Mouse (Mus musculus) natural killer cell, adult 2 months (primary cell): ENCODE measurements around the gene Arid2.
A peak's percentile ranks its signal among the peaks of the same experiment; 100 is the strongest.
"Not testable (repeated sequence)": the region's sequence is repeated elsewhere in the genome, so short reads cannot be mapped to it uniquely, and the experiment has no call there.

Source experiments
- DNase-seq, 2 experiments: peaks; one replicate each; pipeline ENCODE4 v3.0.0; 2022; ENCODE audit warnings: low spot score in 2 of 2

Arid2 gene

DNA sequence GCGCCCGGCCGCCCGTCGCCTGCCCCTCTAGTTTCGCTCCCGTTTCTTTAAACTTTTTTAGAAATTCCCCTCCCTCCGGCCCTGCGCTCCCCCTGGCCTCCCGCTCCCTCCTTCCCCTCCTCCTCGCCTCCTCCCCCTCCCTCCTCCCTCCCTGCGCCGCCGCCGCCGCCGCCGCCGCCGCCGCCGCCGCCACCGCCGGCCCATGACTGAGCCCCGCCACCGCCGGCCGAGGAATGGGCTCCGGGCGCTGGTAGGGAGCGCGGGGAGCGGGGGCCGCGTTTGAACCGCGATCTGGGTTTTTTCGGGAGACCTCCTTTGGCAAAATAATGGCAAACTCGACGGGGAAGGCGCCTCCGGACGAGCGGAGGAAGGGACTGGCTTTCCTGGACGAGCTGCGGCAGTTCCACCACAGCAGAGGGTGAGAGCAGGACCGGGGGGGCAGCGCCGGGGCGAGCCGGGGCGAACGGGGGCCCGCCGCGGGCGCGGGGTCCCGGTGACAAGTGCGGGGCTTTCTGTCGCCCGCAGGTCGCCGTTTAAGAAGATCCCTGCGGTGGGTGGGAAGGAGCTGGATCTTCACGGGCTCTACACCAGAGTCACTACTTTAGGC, at the start of gene Arid2:
Gene Arid2 (plus strand): TSS at position 150 of the 607 bp plus-strand sequence.
- DNase-seq: peak; percentile 56 to 63

DNA sequence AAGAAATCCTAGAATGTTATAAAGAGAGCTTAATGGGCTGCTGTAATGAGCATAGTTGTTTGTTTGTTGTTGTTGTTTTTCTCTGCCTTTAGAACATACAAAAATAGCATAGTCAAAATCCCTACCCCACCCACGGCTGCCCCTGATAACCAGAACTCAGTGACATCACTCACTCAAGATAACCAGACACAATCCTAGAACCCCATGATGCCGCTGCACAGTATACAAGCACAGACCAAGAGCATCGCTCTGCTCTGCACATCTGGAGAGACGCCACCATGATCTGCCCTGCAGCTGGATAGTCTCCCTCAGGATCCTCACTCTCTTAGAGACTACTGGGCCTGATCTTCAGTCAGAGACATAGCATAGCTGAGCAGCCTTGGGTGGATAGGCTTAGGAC, 49.2 kb upstream of the Arid2 start:
- DNase-seq: no peak

DNA sequence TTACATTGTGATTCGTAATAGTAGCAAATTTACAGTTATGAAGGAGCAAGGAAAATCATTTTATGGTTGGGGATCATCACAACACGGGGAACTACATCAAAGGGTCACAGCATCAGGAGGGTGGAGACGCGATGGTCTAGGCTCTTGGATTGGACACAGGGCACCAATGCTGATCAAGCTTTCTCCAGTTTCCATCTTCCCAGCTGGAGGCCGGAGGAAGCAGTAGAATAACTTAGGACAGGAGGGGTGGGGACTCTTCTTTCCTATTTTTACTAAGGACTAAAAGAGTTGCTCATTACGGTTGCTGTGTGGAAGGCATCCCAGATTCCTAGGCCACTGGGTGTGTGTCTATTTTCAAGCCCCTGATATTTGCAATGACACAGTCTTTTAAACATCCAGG, 43.1 kb upstream of the Arid2 start:
- no peak for DNase-seq

DNA sequence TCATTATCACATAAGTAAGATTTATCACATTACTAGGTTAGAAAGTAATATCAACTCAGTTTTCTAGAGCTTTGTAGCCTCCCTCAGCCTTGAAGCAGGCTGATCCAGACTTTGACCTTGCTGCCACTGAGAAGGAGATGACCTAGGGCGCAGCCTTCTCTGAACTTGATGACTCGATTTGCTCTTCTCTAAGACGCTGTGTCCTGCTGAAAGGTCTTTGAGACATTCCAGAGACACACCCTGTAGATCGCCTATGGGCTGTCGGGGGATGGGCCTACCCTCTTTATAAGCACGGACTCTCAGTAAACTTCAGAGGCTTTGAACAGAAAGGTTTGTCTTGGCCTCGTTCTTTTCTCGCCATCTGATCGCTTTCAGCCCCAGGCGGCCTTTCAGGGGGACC, 42.6 kb upstream of the Arid2 start:
- not testable (repeated sequence) for DNase-seq

DNA sequence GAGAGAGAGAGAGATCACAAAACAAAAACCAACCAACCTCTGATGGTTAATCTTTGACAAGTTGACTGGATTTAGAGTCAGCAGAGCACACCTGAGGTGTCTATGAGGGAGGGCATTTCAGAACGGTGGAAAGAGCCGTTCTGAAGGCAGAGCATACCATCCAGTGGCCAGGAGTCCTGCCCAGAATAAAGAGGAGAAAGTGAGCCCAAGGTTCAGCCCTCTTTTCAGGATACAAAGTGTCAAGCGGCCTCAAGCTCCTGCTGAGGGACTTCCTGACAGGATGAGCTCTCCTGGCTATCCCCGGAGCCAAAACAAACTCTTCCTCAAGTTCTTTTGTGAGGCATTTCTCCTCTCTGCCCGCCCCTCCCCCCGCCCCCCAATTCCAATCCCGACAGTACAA, 33.5 kb upstream of the Arid2 start:
- DNase-seq: no peak

DNA sequence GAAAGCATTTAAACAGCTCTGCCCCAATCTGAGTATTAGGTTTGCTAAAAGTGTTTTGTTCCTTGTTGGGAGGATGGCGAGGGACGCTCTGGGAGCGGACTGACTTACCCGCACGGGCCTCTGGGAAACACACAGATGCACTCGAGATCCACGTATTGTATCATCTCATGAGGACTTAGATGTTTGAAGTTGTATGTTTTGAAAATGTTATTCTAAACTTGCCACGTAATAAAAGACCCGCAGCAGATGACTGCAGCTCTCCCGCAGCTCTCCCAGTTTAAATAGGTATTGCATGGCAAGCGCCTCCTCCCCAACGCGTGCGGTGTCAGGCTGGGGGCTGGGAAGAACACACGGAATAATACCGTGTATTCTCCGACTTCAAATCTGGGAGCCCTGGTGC, 33.0 kb upstream of the Arid2 start:
- DNase-seq: no peak

DNA sequence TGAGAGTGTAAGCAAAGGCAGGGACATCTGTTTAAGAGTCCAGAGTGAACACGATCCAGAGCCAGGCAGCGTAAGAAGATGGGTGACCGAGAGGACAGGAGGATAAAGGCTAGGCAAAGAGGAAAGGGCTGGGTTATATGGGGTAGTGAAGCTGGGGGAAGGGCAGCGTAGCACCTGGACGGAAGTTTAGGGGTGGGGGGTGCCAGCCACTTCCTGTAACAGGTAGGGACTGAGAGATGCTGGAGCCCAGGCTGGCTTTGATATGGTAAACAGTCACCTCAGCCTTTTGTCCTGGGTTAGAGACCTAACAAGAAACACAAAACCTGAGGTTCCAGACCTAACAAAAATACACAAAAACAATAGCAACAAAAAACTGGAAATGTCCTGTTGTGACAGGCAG, 29.5 kb upstream of the Arid2 start:
- no peak for DNase-seq

DNA sequence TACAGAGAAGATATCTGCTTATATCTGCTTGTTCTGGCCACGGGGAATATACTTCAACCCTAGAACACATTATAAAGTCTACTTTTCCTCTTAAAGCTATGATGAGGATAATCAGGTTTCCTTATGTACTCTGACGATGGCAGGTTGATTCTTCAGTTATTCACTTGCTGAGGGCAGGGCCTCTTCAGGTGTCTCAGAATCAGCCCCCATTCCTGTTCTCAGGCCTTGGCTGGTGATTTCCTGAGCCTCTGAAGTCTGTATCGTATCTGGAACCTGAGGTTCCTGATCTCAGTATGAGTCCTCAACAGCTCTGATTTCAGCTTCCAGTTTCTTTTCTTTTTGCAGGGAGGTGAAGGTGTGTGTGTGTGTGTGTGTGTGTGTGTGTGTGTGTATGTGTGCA, 22.7 kb upstream of the Arid2 start:
- DNase-seq: no peak

DNA sequence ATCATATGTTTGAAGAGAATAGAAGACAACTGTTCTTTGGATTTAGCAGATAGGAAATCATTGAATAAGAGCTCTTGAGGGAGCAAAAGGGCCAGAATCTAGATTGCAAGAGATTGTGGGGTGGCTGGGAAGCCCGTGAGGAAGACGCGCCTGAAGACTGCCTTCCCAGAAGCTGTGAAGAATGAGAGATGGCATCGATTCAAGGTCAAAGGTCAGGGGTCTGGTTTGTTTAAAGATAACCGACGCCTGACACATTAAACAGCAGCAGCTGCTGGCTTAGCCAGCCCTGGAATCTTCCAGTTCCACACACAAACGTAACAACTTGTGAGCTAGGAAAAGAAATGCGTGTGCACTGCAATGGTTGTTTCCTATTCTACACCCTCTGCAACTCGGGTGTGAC, 19.4 kb upstream of the Arid2 start:
- DNase-seq: no peak

DNA sequence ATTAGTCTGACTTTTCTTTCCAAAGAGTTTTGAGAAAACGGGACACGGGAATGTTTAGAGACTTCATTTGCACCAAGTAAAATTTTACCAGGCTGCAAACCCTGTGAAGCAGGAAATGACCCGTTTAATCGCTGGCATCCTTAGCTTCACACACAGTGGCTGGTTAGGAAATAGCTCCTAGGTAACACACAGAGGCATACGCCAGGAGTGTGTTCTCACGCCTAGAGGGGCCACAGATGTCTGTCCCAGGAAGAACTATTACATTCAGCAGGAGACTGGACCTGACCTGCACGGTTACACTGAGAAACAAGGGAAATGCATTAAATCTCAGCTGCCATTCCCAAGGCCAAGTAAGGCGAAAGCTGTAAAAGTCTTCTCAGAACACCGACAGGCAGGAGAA, 18.7 kb upstream of the Arid2 start:
- no peak for DNase-seq

DNA sequence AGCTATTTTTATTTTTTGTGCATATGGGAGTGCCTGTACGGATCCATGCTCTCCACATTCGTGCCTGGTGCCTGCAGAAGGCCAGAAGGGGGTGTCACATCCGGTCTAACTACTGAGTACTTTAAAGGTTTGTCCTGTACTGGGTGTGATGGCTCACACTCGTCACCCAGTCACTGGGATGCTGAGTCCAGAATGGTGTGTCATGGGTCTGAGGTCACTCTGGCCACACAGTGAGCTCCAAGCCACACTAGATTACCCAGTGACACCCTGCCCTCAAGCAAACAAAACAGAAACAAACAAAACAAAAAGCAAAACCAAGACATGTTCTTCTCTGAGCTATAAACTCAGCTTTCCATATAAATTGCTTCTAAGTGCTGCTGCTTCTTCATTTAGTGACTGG, 17.9 kb upstream of the Arid2 start:
- no peak for DNase-seq

DNA sequence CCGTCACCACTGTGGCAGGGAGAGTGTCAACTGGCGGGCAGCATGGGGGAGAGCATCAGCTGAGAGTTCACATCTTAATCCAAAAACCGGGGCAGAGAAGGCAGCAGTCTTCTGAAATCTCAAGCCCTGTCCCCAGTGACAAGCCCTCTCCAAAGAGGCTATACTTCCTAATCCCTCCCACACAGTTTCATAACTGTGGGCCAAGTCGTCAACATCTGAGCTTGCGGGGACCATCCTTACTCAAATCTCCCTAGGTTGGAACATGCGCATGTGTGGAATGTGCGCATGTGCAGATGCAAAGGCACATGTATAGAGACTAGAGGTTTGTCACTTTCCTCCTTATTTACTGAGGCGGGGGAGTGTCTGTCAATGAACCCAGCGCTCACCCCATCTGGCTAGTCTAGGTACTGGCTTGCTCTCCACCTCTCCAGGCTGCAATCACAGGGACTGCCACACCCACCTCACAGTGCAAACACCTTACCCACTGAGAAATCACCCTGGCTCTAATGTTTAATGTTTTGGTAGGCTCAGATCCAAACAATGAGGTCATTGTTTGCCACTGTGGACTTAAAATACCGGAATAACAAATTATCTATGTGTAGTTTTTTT, 16.9 kb upstream of the Arid2 start:
- DNase-seq: no peak

DNA sequence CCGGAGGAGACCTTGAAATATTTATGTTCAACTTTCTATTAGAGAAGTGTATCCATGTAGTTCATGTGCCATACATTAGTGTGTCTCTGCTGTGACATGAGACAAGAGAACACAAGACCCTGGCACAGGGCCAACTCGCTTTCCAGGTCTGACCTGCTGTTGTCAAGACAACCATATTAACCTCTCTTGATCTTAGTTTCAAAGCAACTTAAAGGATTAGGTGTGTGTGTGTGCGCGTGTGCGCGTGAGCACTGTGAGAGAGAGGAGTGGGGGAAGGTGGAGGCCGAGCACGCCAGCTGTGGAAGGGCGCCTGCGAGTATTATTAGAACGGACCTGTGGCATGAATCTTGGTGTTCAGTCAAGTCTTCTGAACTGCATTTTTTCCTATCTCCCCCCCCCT, 15.0 kb upstream of the Arid2 start:
- no peak for DNase-seq

DNA sequence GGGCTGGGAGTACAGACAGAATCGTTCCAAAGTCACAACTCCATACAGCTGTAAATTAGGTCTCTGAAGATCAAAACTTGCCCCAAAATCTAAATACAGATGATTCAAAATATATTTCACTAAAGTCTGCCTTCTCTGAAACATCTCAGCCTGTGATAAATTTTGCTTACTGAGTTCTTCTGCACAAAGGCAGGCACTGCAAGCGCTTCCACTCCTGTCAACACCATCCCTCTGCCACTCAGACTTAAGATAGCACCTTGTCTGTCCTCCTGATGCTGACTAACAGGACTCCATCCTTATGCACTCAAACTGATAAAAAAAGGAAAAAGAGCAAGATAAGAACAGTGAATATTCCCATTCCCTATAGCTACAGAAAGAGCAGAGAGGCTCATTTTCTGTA, 13.0 kb upstream of the Arid2 start:
- no peak for DNase-seq

DNA sequence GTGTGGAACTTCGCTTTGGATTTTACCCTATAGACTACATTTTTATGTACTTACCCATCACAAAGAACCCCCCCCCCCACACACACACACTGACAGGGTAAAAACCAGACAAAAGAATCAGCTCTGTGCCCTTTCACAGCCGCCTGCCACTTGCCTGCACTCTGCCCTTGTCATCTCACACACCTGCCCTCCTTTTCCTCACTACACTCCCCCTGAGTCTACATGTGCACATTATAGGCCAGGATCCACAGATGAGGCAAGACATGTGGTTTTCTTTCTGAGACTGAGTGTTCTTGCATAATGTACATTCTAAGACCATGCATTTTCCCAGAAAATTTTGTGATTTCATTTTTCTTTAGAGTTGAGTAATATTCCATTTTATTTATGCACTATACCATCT, 12.1 kb upstream of the Arid2 start:
- no peak for DNase-seq

DNA sequence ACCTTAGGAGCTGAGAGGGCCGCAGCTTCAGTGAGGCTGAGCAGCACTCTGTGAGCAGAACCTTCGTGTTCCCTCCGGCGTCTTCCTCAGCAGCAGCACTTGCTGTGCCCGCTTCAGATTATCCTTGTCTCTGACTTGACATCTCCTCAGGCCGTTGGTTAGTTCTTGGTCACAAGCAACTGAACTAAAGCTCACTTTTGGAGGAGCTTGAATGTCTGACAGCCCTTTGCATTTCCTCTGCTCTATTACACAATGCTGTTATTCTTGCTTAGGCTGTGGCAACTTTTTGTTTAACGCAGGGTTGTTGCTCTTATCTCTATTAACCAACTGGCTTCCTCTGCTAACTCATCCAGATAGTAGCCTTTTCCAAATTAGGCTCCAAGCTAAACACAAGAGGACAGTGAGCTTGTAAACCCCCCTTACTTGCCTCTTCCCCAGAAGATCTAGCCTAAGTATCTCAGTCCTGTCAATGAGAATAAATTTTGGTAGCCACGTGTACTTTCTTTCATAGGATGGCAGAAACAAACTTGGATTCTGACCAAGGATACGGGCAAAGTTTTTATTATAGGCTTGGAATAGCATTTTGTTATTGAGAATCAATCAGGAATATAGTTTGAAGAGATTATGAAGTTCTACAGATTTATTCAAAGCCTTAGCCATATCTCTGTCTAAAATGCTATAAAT, 11.4 kb upstream of the Arid2 start:
- no peak for DNase-seq

DNA sequence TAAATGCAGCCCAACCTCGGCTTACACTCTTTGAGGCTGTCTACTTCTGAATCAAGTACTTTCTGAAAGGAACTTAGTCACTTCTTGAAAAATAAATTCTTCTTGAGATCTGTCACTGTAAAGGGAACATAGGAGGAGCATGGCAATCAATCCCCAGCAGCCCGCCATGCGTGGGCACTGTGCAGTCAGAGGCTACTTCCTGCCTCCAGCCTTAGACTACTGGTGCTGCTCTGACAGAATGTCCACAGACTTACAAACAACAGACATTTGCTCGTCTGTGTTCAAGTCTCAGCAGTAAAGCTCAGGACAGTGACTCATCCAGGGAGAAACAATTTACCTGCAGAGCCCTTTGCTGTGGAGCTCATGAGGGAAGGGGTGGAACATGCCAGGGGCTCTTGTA, 10.3 kb upstream of the Arid2 start:
- peak in 1 of 2 experiments; percentile 15 for DNase-seq

DNA sequence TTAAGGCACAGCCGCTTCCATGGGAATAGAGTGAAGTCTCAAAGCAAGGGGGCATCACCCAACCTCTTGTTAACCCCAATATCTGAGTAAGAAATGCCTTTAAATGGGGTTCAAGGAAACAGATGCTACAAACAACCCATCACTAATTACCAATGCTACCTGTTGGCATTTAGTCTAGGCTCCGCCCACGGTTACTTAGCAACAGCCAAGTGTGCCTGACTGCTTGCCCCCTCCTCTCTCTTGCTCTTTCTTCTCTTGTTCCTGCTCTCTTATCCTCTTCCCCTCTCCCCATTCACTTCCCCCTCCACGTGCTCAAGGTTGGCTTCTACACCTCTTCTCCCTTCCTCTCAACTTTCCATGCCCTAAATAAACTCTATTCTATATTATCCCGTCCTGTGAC, 6.1 kb upstream of the Arid2 start:
- DNase-seq: no peak

DNA sequence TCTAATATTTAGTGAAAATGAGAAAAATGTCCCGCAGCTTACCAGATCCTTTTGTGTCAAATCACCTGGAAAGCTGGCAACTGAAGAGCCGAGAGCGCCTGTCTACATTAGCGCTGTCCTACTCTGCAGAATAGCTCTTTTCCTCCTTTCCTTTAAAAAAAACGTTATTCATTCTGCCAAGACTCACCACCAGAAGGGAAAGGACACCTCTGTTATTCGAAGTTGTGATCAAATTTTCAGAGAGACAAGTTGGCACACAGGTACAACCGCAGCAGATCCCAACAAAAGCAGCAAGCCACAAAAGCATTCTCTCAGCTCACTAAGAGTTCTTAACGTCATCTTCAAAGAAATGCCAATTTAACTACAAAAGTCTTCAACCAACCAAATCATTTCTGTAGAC, 4.2 kb upstream of the Arid2 start:
- no peak for DNase-seq

DNA sequence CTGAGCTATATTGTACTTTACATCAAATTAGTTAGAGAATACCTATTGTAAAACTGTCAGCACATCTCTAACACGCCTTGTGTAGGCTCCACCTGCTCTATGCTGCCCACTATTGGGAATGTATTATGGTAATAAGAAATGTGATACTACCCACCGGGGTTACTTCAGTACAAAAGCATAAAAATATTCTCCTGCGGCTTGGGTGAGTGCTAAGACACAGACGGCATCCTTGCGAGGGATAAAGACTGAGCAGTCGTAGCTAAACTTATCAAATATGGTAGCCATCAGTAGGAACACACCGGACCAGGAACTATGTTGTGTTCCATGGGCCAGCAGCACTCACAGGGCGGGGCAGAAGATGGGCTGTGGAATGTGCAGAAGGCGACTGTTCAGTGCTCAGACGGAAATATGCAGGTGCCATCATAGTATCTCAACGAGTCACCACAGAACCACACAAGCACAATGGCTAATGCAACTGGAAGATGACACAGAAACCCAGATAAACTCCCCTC, 3.3 kb upstream of the Arid2 start:
- peak; percentile 26 to 28 for DNase-seq

DNA sequence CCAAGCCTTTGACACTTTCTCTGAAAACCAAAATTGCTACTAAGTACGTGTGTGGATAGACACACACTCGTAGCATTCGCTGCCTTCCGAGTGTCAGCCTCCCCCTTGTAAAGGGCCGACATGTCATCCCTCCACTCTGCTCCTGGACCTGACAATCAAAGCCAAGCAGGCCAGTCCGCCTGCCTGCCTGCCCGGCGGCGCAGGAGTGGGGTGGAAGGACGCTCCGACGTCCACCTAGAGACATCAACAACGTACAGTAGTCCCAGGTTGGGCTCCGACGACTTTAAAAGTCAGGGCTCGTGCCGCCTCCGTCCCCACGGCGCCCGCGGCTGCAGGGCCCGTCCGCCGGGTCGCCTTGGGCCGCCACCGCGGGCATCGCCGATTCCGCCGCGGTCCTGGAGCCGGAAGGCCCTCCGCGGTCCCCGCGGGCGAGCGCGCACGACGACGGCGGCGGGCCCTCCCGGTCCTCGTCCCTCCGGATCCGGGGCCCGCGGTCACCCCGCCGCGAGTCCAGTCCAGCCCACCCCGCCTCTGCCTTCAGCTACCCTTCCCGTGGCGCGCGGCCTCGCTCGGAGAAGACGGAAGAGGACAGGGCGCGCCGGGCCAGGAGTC, 2.5 kb upstream of the Arid2 start:
- peak; percentile 41 to 46 for DNase-seq

DNA sequence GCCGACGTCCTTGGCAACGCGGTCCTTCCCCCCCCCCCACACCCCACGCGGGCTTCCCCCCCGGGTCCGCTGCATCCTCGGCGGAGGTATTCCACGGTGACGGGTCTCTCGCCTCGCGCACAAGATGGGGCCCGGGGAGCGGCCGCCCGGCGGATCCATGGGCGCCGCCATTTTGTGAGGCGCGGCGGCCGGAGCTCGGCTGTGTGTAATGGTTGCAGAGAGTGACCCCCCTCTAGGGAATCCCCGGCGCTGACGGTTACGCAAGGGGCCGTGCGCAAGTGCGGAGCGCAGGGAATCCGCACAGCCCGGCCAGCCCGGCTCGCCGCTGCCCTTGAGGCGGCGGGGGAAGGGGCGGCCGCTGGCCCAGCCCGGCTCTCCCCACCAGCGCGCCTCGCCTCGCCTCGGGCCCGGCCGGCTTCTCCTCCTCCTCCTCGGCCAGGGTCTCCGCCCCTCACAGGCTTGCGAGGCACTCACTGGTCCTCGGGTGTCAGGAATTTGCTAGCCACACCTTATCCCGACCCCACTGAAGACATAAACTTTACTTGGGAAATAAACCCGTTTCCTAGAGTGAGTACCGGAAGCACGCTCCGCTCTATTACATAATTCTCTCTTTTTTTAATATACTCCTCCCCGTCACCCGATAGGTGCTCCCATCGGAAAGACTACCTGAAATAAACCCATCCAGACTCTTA, 1.8 kb upstream of the Arid2 start:
- DNase-seq: peak; percentile 85 to 86
